Comparison of ENCODE assay signal across 8 mouse cellular contexts in genomic region chr7:34675831-34676514, GRCm38 (mm10). TPM values are rescaled to one million over a fixed set of nuclear protein-coding genes. Genes with fewer than 3 reads are reported as not detected.
DNase-seq lines count a peak whose midpoint lies in the region; ATAC-seq lines count a peak whose summit lies in the region.

No protein-coding gene starts in this region.

- H3K9ac ChIP-seq in hindbrain, embryonic 16.5 days (ENCODE audit: low read depth, low read length) = no peak overlapping the region; the same call in 1 of the 2 replicates

- peak; percentile 67 for ATAC-seq in hindbrain, embryonic 16.5 days
- ATAC-seq in erythroblast, adult 5-6 weeks (replicated peaks; ENCODE audit: low FRiP score, poor library complexity, severe bottlenecking) = no peak

- DNase-seq in ZHBTc4 (ENCODE audit: low read depth, low spot score) = peak; percentile 91
- peak; percentile 70 to 84 for DNase-seq in cerebellum, postnatal 4 days (ENCODE audit: low spot score in 2 of 2)
- peak; percentile 52 to 53 for DNase-seq in gastrocnemius, adult 8-10 months (ENCODE audit: low spot score in 2 of 2)
- peak; percentile 75 to 81 for DNase-seq in layer of hippocampus, postnatal 25 days (ENCODE audit: extremely low spot score in 1 of 2, low spot score in 1 of 2)
- DNase-seq in lung, postnatal 36 days = peak; percentile 85
- DNase-seq in right cerebral cortex, adult 18-20 months = peak; percentile 78

- WGBS in hindbrain, embryonic 16.5 days = 7% methylated on average over 33 of the region's 33 CpGs

- H3K4me1 ChIP-seq in hindbrain, embryonic 16.5 days (ENCODE audit: control insufficient read depth, insufficient read depth, low read depth, low read length) = peaks cover 9% of the 10 kb centered on the region

- peaks cover 16% of the 10 kb centered on the region for H3K27me3 ChIP-seq in hindbrain, embryonic 16.5 days (replicated peaks; ENCODE audit: control insufficient read depth, insufficient read depth, low read length)

- no peaks in the 10 kb centered on the region for H3K36me3 ChIP-seq in hindbrain, embryonic 16.5 days (ENCODE audit: control insufficient read depth, insufficient read depth, low read length)

- peak overlapping the region; percentile 34 for H3K4me3 ChIP-seq in hindbrain, embryonic 16.5 days (ENCODE audit: low read length)

- H3K4me2 ChIP-seq in hindbrain, embryonic 16.5 days (ENCODE audit: low read length) = peak overlapping the region; percentile 59

- no peak overlapping the region for H3K27ac ChIP-seq in hindbrain, embryonic 16.5 days (ENCODE audit: low read depth, low read length)

- H3K9me3 ChIP-seq in hindbrain, embryonic 16.5 days (ENCODE audit: control insufficient read depth, low read length) = no peaks in the 10 kb centered on the region

RNA-seq across cellular contexts. Expression of gene Kctd15, which starts 19.4 kb away (rescaled TPM):
- 10 to 100 TPM; 55.6 to 60.8 (median 58.6) TPM for total RNA-seq in gastrocnemius, adult 8-10 months (2022)
- 18.0 and 21.6 TPM in 2 replicates for polyA plus RNA-seq in hindbrain, embryonic 16.5 days (2015; fragmentation: Nextera tagmentation; extraction: Ambion mirVana)
- total RNA-seq in layer of hippocampus, postnatal 25 days (2021) = 10 to 100 TPM; 14.8 to 17.0 TPM
- total RNA-seq in erythroblast, adult 5-6 weeks (2015; ENCODE audit: low replicate concordance) = not detected in 2 replicates
- not detected in 2 replicates for total RNA-seq in erythroblast, adult 5-6 weeks (2017; ENCODE audit: low replicate concordance)

Comparison
In these comparisons a context has a peak if more than half of its experiments do, and no peak if none do; other contexts are left out.
1. RNA of gene Kctd15, which starts 19.4 kb away (total RNA-seq): 55.6 to 60.8 TPM in gastrocnemius, adult 8-10 months and 14.8 to 17.0 TPM in layer of hippocampus, postnatal 25 days; not detected in erythroblast, adult 5-6 weeks; every median in the first group is over 10 times any median in the second.
2. Peak in every context shown above with its lines, with median percentiles within 50 percentile points of each other: DNase-seq.